Mouse (Mus musculus): ENCODE measurements around the gene Atg7. TPM values are rescaled to one million over a fixed set of nuclear protein-coding genes. Genes with fewer than 3 reads are reported as not detected.
A peak's percentile ranks its signal among the peaks of the same experiment; 100 is the strongest.

Atg7 gene
- total RNA-seq, 2 experiments from 2014 or later, result 7.5 to 10.3 TPM

GRCm38 (mm10) chr6:114805927-114806326 lies 163.0 kb downstream of the Atg7 start:
- intact Hi-C loops (cut with DNase I; ENCODE audit: low total_unique reads), result loop anchor here (10.0 kb wide), 1 partner anchor 81 kb away; no protein-coding TSS in a partner anchor
- no peak for DNase-seq

- intact Hi-C loops (cut with DNase I; ENCODE audit: low total_unique reads), result loop anchor here (10.0 kb wide), 1 partner anchor 83 kb away; no protein-coding TSS in a partner anchor
- DNase-seq, result no peak
Observed at GRCm38 (mm10) chr6:114807474-114807873, 164.6 kb downstream of the Atg7 start.

- DNase-seq, result no peak
- intact Hi-C loops (cut with DNase I; ENCODE audit: low total_unique reads), result loop anchor here (10.0 kb wide), 1 partner anchor 84 kb away; no protein-coding TSS in a partner anchor
Observed at GRCm38 (mm10) chr6:114808654-114809430, 165.9 kb downstream of the Atg7 start.

GRCm38 (mm10) chr6:114809431-114809811 lies 166.5 kb downstream of the Atg7 start:
- DNase-seq, result no peak
- intact Hi-C loops (cut with DNase I; ENCODE audit: low total_unique reads), result loop anchor here (10.0 kb wide), 1 partner anchor 85 kb away; no protein-coding TSS in a partner anchor

- intact Hi-C loops (cut with DNase I; ENCODE audit: low total_unique reads), result no loop called here
- DNase-seq, result peak; percentile 48
Observed at GRCm38 (mm10) chr6:114812322-114812721, 169.4 kb downstream of the Atg7 start.

- DNase-seq, result no peak
- intact Hi-C loops (cut with DNase I; ENCODE audit: low total_unique reads), result no loop called here
Observed at GRCm38 (mm10) chr6:114812779-114813178, 169.9 kb downstream of the Atg7 start.

GRCm38 (mm10) chr6:114814199-114814881 lies 171.4 kb downstream of the Atg7 start:
- no peak for DNase-seq
- intact Hi-C loops (cut with DNase I; ENCODE audit: low total_unique reads), result no loop called here

GRCm38 (mm10) chr6:114814882-114815650 lies 172.2 kb downstream of the Atg7 start:
- intact Hi-C loops (cut with DNase I; ENCODE audit: low total_unique reads), result no loop called here
- no peak for DNase-seq

GRCm38 (mm10) chr6:114817948-114818347 lies 175.1 kb downstream of the Atg7 start:
- intact Hi-C loops (cut with DNase I; ENCODE audit: low total_unique reads), result no loop called here
- no peak for DNase-seq

GRCm38 (mm10) chr6:114818471-114818870 lies 175.6 kb downstream of the Atg7 start:
- intact Hi-C loops (cut with DNase I; ENCODE audit: low total_unique reads), result no loop called here
- DNase-seq, result no peak

GRCm38 (mm10) chr6:114819971-114820481 lies 177.1 kb downstream of the Atg7 start:
- no peak for DNase-seq
- intact Hi-C loops (cut with DNase I; ENCODE audit: low total_unique reads), result no loop called here

GRCm38 (mm10) chr6:114821646-114822045 lies 178.7 kb downstream of the Atg7 start:
- intact Hi-C loops (cut with DNase I; ENCODE audit: low total_unique reads), result no loop called here
- DNase-seq, result no peak

- intact Hi-C loops (cut with DNase I; ENCODE audit: low total_unique reads), result no loop called here
- DNase-seq, result no peak
Observed at GRCm38 (mm10) chr6:114826889-114827288, 184.0 kb downstream of the Atg7 start.

GRCm38 (mm10) chr6:114829660-114830438 lies 187.0 kb downstream of the Atg7 start:
- DNase-seq, result no peak
- intact Hi-C loops (cut with DNase I; ENCODE audit: low total_unique reads), result no loop called here

GRCm38 (mm10) chr6:114831807-114832206 lies 188.9 kb downstream of the Atg7 start:
- no peak for DNase-seq
- intact Hi-C loops (cut with DNase I; ENCODE audit: low total_unique reads), result no loop called here

- intact Hi-C loops (cut with DNase I; ENCODE audit: low total_unique reads), result no loop called here
Observed at GRCm38 (mm10) chr6:114833058-114833685, 190.3 kb downstream of the Atg7 start.

GRCm38 (mm10) chr6:114833791-114834346 lies 191.0 kb downstream of the Atg7 start:
- intact Hi-C loops (cut with DNase I; ENCODE audit: low total_unique reads), result no loop called here
- DNase-seq, result no peak

More at GRCm38 (mm10) chr6:114833058-114833685, 190.3 kb downstream of the Atg7 start:
- DNase-seq, result no peak

GRCm38 (mm10) chr6:114835344-114835743 lies 192.4 kb downstream of the Atg7 start:
- no peak for DNase-seq
- intact Hi-C loops (cut with DNase I; ENCODE audit: low total_unique reads), result no loop called here
